Mouse (Mus musculus): ENCODE measurements around the gene Atxn10.

GRCm38 (mm10) chr15:85405567-85405966, 69.5 kb downstream of the Atxn10 start:
- no peak for TF ChIP-seq CTCF (IDR thresholded peaks at IDR 0.05; ENCODE audit: low read depth, low read length)
- no peak for TF ChIP-seq POLR2A (IDR thresholded peaks at IDR 0.05; ENCODE audit: insufficient read depth, low read length)
- no peak for TF ChIP-seq EP300 (IDR thresholded peaks at IDR 0.05; ENCODE audit: insufficient read depth, low read depth, low read length)
